Mouse (Mus musculus) MEL (cell line): Measurements from ENCODE around the gene Spag5.

Source experiments
- CTCF ChIP-seq, 3 experiments: IDR thresholded peaks in 2 of 3; conservative IDR thresholded peaks in 1 of 3; 2 replicates each; pipeline ENCODE4 v1.5.1; 2011 to 2012; ENCODE audit warnings: low read length in 3 of 3, low read depth in 2 of 3, mild to moderate bottlenecking in 2 of 3, improper control_type of control experiment in 1 of 3, inconsistent platforms in 1 of 3, mixed read lengths in 1 of 3, moderate library complexity in 1 of 3; ENCODE audit not compliant: control insufficient read depth in 1 of 3, insufficient read depth in 1 of 3, poor library complexity in 1 of 3, severe bottlenecking in 1 of 3
- EP300 ChIP-seq, 2 experiments: IDR thresholded peaks; 2 replicates each; pipeline ENCODE4 v1.6.1; 2011; ENCODE audit warnings: improper control_type of control experiment in 2 of 2, low read length in 2 of 2, low read depth in 1 of 2, mild to moderate bottlenecking in 1 of 2
- GABPA ChIP-seq: IDR thresholded peaks from 2 replicates; pipeline ENCODE4 v1.6.1; 2012; ENCODE audit warnings: low read depth, mild to moderate bottlenecking, inconsistent platforms, low read length, improper control_type of control experiment, moderate library complexity
- GATA1 ChIP-seq: IDR thresholded peaks from 2 replicates; pipeline ENCODE4 v1.6.1; 2011; ENCODE audit warnings: low read depth, low read length, improper control_type of control experiment
- HCFC1 ChIP-seq: IDR thresholded peaks from 2 replicates; pipeline ENCODE4 v1.6.1; 2012; ENCODE audit warnings: low read depth, mild to moderate bottlenecking, inconsistent platforms, low read length, improper control_type of control experiment, moderate library complexity
- MAX ChIP-seq: IDR thresholded peaks from 2 replicates; pipeline ENCODE4 v1.6.1; 2011; ENCODE audit warnings: low read length, improper control_type of control experiment
- MEF2A ChIP-seq: IDR thresholded peaks from 2 replicates; pipeline ENCODE4 v1.6.1; 2014; ENCODE audit warnings: low read depth, mild to moderate bottlenecking, inconsistent platforms, low read length, improper control_type of control experiment; ENCODE audit not compliant: poor library complexity, insufficient replicate concordance, severe bottlenecking; ENCODE audit errors: extremely low read depth
- POLR2A ChIP-seq, 2 experiments: IDR thresholded peaks; 2 replicates each; pipeline ENCODE4 v1.6.1; 2011 to 2012; ENCODE audit warnings: low read length in 2 of 2, mild to moderate bottlenecking in 2 of 2, control low read depth in 1 of 2, improper control_type of control experiment in 1 of 2, low read depth in 1 of 2, moderate library complexity in 1 of 2; ENCODE audit not compliant: control insufficient read depth in 1 of 2, insufficient read depth in 1 of 2, poor library complexity in 1 of 2
- RCOR1 ChIP-seq: IDR thresholded peaks from 2 replicates; pipeline ENCODE4 v1.6.1; 2012; ENCODE audit warnings: low read depth, mild to moderate bottlenecking, inconsistent platforms, low read length, improper control_type of control experiment
- TAL1 ChIP-seq: IDR thresholded peaks from 2 replicates; pipeline ENCODE4 v1.6.1; 2012; ENCODE audit warnings: mild to moderate bottlenecking, inconsistent platforms, low read length, moderate library complexity, mixed read lengths
- TBP ChIP-seq: IDR thresholded peaks from 2 replicates; pipeline ENCODE4 v1.8.0; 2011; ENCODE audit warnings: low read depth, low read length, improper control_type of control experiment

GRCm38 (mm10) chr11:78278853-78279252, 22.5 kb upstream of the Spag5 start:
- no peak for TF ChIP-seq POLR2A (IDR thresholded peaks at IDR 0.05; ENCODE audit: control insufficient read depth in 1 of 2, insufficient read depth in 1 of 2, low read depth in 1 of 2, low read length in 2 of 2, poor library complexity in 1 of 2)
- no peak for TF ChIP-seq CTCF (IDR thresholded peaks at IDR 0.05 in 2 of 3, conservative IDR thresholded peaks at IDR 0.05 in 1 of 3; ENCODE audit: control insufficient read depth in 1 of 3, insufficient read depth in 1 of 3, low read depth in 2 of 3, low read length in 3 of 3, poor library complexity in 1 of 3, severe bottlenecking in 1 of 3)
- TF ChIP-seq MEF2A = no peak
- TF ChIP-seq TAL1 = no peak
- no peak for TF ChIP-seq TBP
- TF ChIP-seq HCFC1 = no peak
- TF ChIP-seq GABPA = no peak
- TF ChIP-seq MAX = no peak
- TF ChIP-seq RCOR1 = no peak
- TF ChIP-seq GATA1 = no peak
- TF ChIP-seq EP300 (IDR thresholded peaks at IDR 0.05; ENCODE audit: low read depth in 1 of 2, low read length in 2 of 2) = no peak
